Mouse (Mus musculus): Measurements from ENCODE around the gene Cant1.

DNA sequence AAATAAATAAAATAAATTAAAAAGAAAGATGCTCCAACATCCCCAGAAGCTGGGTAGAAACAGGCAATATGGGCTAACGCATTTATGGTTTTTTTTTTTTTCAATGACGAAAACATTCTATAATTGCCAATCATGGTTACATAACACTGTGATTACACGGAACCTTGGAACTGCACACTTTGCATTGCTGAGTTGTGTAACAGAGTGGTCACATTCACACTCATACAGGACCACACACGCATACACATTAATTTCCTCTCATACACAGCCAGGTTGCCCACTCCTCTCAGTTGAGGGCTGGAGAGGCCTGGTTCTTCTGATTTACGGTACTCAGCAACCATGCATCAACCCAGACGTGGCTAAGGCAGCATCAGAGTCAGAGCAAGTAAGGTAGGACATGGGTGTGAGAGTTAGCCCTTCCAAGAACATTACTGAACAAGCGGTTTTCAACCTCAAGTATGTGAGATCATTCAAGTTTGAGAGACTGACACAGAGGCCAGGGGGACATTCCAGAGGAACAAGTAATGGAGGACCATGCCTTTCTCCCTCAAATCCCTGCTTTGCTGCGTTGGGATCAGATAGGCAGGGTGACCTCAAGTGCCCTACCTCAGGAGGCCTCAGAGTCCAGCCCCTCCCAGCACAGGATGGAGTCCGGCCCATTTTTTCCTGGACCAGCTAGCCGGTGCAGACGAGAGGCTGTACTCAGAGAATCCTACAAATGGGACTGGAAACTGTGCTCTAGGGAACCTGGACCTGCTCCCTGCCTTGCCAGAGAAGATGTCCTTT lies 35.2 kb upstream of the Cant1 start:
- TF ChIP-seq TAL1 (IDR thresholded peaks at IDR 0.05; ENCODE audit: low read length) (no peak), CTCF (IDR thresholded peaks at IDR 0.05 in 2 of 3, conservative IDR thresholded peaks at IDR 0.05 in 1 of 3; ENCODE audit: control insufficient read depth in 1 of 3, insufficient read depth in 1 of 3, low read depth in 2 of 3, low read length in 3 of 3, poor library complexity in 1 of 3, severe bottlenecking in 1 of 3) (no peak; a peak in 1 of 6 replicates), TCF12 (IDR thresholded peaks at IDR 0.05; ENCODE audit: low read depth, low read length) (no peak), MYC (IDR thresholded peaks at IDR 0.05; ENCODE audit: low read depth, low read length) (no peak), EP300 (IDR thresholded peaks at IDR 0.05; ENCODE audit: low read depth in 1 of 2, low read length in 2 of 2) (no peak), ZC3H11A (IDR thresholded peaks at IDR 0.05; ENCODE audit: low read depth, low read length) (no peak), POLR2A (IDR thresholded peaks at IDR 0.05; ENCODE audit: control insufficient read depth in 1 of 2, insufficient read depth in 1 of 2, low read depth in 1 of 2, low read length in 2 of 2, poor library complexity in 1 of 2) (no peak), ZKSCAN1 (IDR thresholded peaks at IDR 0.05; ENCODE audit: low read depth, low read length) (no peak), ZMIZ1 (IDR thresholded peaks at IDR 0.05; ENCODE audit: low read depth, low read length) (no peak), ZNF384 (IDR thresholded peaks at IDR 0.05; ENCODE audit: low read depth, low read length) (no peak)

All from MEL (cell line).